Mouse (Mus musculus) lung, adult 10 weeks (tissue): ENCODE results near the gene Lamb3. TPM values are rescaled to one million over a fixed set of nuclear protein-coding genes. Genes with fewer than 3 reads are reported as not detected.

Experiments
- polyA plus RNA-seq: library from polyadenylated mRNA; stranded (reverse); fragments of 350-450 nt; fragmentation: Illumina TruSeq; extraction: RNeasy Lipid Tissue Mini Kit (QIAGEN cat#74804); gene quantifications from one replicate; pipeline ENCODE4 v1.2.3, GENCODE M21; 2014; ENCODE audit warnings: low read depth, low replicate concordance; ENCODE audit not compliant: insufficient read depth

Gene Lamb3
- polyA plus RNA-seq, result 24.1 TPM

GRCm38 (mm10) chr1:193207503-193207902, at the start of gene Lamb3:
Gene Lamb3 (plus strand): TSS chr1:193207699.

GRCm38 (mm10) chr1:193167746-193168145, 39.8 kb upstream of the Lamb3 start, which contains the start of gene A130010J15Rik:
Gene A130010J15Rik (plus strand): TSS chr1:193168046.

GRCm38 (mm10) chr1:193201383-193201778, 6.1 kb upstream of the Lamb3 start, which contains the start of gene Traf3ip3:
Gene Traf3ip3 (minus strand): TSS chr1:193201703.

GRCm38 (mm10) chr1:193263955-193264598, 56.6 kb downstream of the Lamb3 start, which contains the start of gene Hsd11b1:
Gene Hsd11b1 (minus strand): TSS chr1:193264075.

GRCm38 (mm10) chr1:193272916-193273601, 65.6 kb downstream of the Lamb3 start, which contains the start of gene G0s2:
Gene G0s2 (minus strand): TSS chr1:193273217.

GRCm38 (mm10) chr1:193370096-193370495, 162.6 kb downstream of the Lamb3 start, which contains the start of gene Camk1g:
Gene Camk1g (minus strand): TSS chr1:193370298.

Other genes with a start within 250 kb of the Lamb3 start
- gene Syt14, start 171.9 kb upstream of the Lamb3 start, polyA plus RNA-seq, result 0.15 TPM
- 3.3 TPM for gene Diexf, start 77.4 kb upstream of the Lamb3 start, polyA plus RNA-seq
- 9.6 TPM for gene Irf6, start 54.6 kb upstream of the Lamb3 start, polyA plus RNA-seq
- 3.0 TPM for gene A130010J15Rik, start 39.7 kb upstream of the Lamb3 start, polyA plus RNA-seq
- 11.8 TPM for gene Traf3ip3, start 6.0 kb upstream of the Lamb3 start, polyA plus RNA-seq
- gene Hsd11b1, start 56.4 kb downstream of the Lamb3 start, polyA plus RNA-seq, result 295 TPM
- gene G0s2, start 65.5 kb downstream of the Lamb3 start, polyA plus RNA-seq, result 215 TPM
- gene Camk1g, start 162.6 kb downstream of the Lamb3 start, polyA plus RNA-seq, result not detected